Mouse (Mus musculus) bone marrow, adult 2 months (tissue): Measurements from ENCODE around the gene D6Ertd527e.

Experiments used
- CTCF ChIP-seq: fragments of 200-500 bp; IDR thresholded peaks from 2 replicates; pipeline ENCODE4 v1.5.1; 2011; ENCODE audit warnings: low read length, control low read depth; ENCODE audit not compliant: control insufficient read depth, insufficient read depth
- POLR2A ChIP-seq: fragments of 200-500 bp; IDR thresholded peaks from 2 replicates; pipeline ENCODE4 v1.6.1; 2011; ENCODE audit warnings: low read depth, mild to moderate bottlenecking, control low read depth, low read length, borderline replicate concordance; ENCODE audit not compliant: control insufficient read depth

- no peak for TF ChIP-seq CTCF
- no peak for TF ChIP-seq POLR2A
Observed at GRCm38 (mm10) chr6:87103314-87103713, 1.2 kb upstream of the D6Ertd527e start.
